Mouse (Mus musculus) liver, embryonic 16.5 days (tissue): ENCODE measurements around the gene LTO1. TPM values are rescaled to one million over a fixed set of nuclear protein-coding genes. Genes with fewer than 3 reads are reported as not detected.

Source experiments
- ATAC-seq: fragments of 200-750 bp; cut with Nextera tagmentation; 2 replicates; pipeline ENCODE4 v1.8.0; 2017; ENCODE audit warnings: low read depth, mild to moderate bottlenecking, moderate number of reproducible peaks, moderate library complexity
- H3K27ac ChIP-seq: fragments of 300-500 bp; sonication (generic); 2 replicates; pipeline ENCODE4 v1.5.1; 2014; ENCODE audit warnings: mild to moderate bottlenecking, low read length
- H3K27me3 ChIP-seq: fragments of 300-500 bp; sonication (generic); 2 replicates; pipeline ENCODE4 v1.6.1; 2014; ENCODE audit warnings: low read depth, low read length, mixed read lengths; ENCODE audit not compliant: control insufficient read depth, insufficient read depth
- H3K36me3 ChIP-seq: fragments of 300-500 bp; sonication (generic); 2 replicates; pipeline ENCODE4 v1.6.1; 2014; ENCODE audit warnings: mild to moderate bottlenecking; ENCODE audit not compliant: control insufficient read depth, insufficient read depth
- H3K4me1 ChIP-seq: fragments of 300-500 bp; sonication (generic); 2 replicates; pipeline ENCODE4 v1.6.1; 2014; ENCODE audit warnings: low read depth, low read length, mixed read lengths; ENCODE audit not compliant: control insufficient read depth
- H3K4me2 ChIP-seq: fragments of 300-500 bp; sonication (generic); 2 replicates; pipeline ENCODE4 v1.6.1; 2014; ENCODE audit warnings: low read depth, low read length, mixed read lengths
- H3K4me3 ChIP-seq: fragments of 300-500 bp; sonication (generic); 2 replicates; pipeline ENCODE4 v1.5.1; 2014; ENCODE audit warnings: low read depth, mild to moderate bottlenecking, low read length
- H3K9ac ChIP-seq: fragments of 300-500 bp; sonication (generic); 2 replicates; pipeline ENCODE4 v1.6.1; 2014; ENCODE audit warnings: low read depth, low read length
- H3K9me3 ChIP-seq: fragments of 300-500 bp; sonication (generic); replicated peaks from 2 replicates; pipeline ENCODE4 v1.6.1; 2016; ENCODE audit warnings: low read length; ENCODE audit not compliant: control insufficient read depth
- WGBS: fragments of 180-500 bp; shearing (Covaris S2); extraction: QIAGEN DNeasy Blood & Tissue Kit; methylation state at CpG from one replicate; pipeline ENCODE4 v1.1.7; 2014; ENCODE audit not compliant: insufficient replicate concordance; 5-methylcytosine and 5-hydroxymethylcytosine counted together
- polyA plus RNA-seq: library from polyadenylated mRNA; unstranded; fragments of >200 nt; fragmentation: Nextera tagmentation; extraction: Ambion mirVana; gene quantifications from 2 replicates; pipeline ENCODE4 v1.2.1, GENCODE M21; 2015

Gene LTO1
- 8.8 and 9.0 TPM in 2 replicates for polyA plus RNA-seq

GRCm38 (mm10) chr7:144914948-144915750 is at the start of gene LTO1:
TSS of gene LTO1 (plus strand) at chr7:144915100.
- Histone ChIP-seq H3K4me2 (peak within 1 kb of the TSS; percentile 93), H3K4me1 (peaks cover 13% of the 10 kb centered on the region), H3K9me3 (no peaks in the 10 kb centered on the region), H3K9ac (peak within 1 kb of the TSS; percentile 85), H3K27ac (peak within 1 kb of the TSS; percentile 33; the same call in 1 of the 2 replicates), H3K27me3 (no peaks in the 10 kb centered on the region), H3K36me3 (no peaks in the 10 kb centered on the region; the same call in none of the 2 replicates), H3K4me3 (peak within 1 kb of the TSS; percentile 94)
- WGBS, result under 1% methylated on average over 55 of the region's 55 CpGs
- peak; percentile 94 for ATAC-seq

GRCm38 (mm10) chr7:144867161-144867560 is 47.7 kb upstream of the LTO1 start:
- H3K4me2 ChIP-seq, result no peak overlapping the region
- H3K4me1 ChIP-seq, result no peaks in the 10 kb centered on the region
- H3K27me3 ChIP-seq, result peaks cover 43% of the 10 kb centered on the region
- no peaks in the 10 kb centered on the region for H3K9me3 ChIP-seq
- no peak overlapping the region for H3K27ac ChIP-seq
- H3K9ac ChIP-seq, result no peak overlapping the region
- no peak overlapping the region for H3K4me3 ChIP-seq
- no peaks in the 10 kb centered on the region for H3K36me3 ChIP-seq
- WGBS, result 36% methylated on average over 4 of the region's 4 CpGs
- ATAC-seq, result no peak

GRCm38 (mm10) chr7:144867602-144868001 is 47.3 kb upstream of the LTO1 start:
- H3K9me3 ChIP-seq, result no peaks in the 10 kb centered on the region
- peaks cover 38% of the 10 kb centered on the region for H3K27me3 ChIP-seq
- no peak overlapping the region for H3K4me2 ChIP-seq
- 59% methylated on average over 8 of the region's 8 CpGs for whole genome bisulfite sequencing
- no peak overlapping the region for H3K27ac ChIP-seq
- no peak for ATAC-seq
- H3K36me3 ChIP-seq, result no peaks in the 10 kb centered on the region
- H3K4me3 ChIP-seq, result no peak overlapping the region
- H3K9ac ChIP-seq, result no peak overlapping the region
- no peaks in the 10 kb centered on the region for H3K4me1 ChIP-seq

GRCm38 (mm10) chr7:144872420-144872819 is 42.5 kb upstream of the LTO1 start:
- H3K36me3 ChIP-seq, result no peaks in the 10 kb centered on the region
- H3K9me3 ChIP-seq, result no peaks in the 10 kb centered on the region
- no peak overlapping the region for H3K9ac ChIP-seq
- H3K27ac ChIP-seq, result no peak overlapping the region
- ATAC-seq, result no peak
- H3K4me1 ChIP-seq, result no peaks in the 10 kb centered on the region
- H3K4me2 ChIP-seq, result no peak overlapping the region
- H3K27me3 ChIP-seq, result 0 out of 2 replicates have a peak, but pooled peaks cover 4% of the 10 kb centered on the region
- H3K4me3 ChIP-seq, result no peak overlapping the region
- 33% methylated on average over 4 of the region's 4 CpGs for WGBS

- no peak for ATAC-seq
- H3K36me3 ChIP-seq, result no peaks in the 10 kb centered on the region
Observed at GRCm38 (mm10) chr7:144873160-144873559, 41.7 kb upstream of the LTO1 start.

GRCm38 (mm10) chr7:144874226-144874625 is 40.7 kb upstream of the LTO1 start:
- Histone ChIP-seq H3K9ac (no peak overlapping the region), H3K9me3 (no peaks in the 10 kb centered on the region), H3K27ac (no peak overlapping the region), H3K27me3 (no peaks in the 10 kb centered on the region), H3K4me2 (no peak overlapping the region), H3K4me1 (no peaks in the 10 kb centered on the region), H3K4me3 (no peak overlapping the region), H3K36me3 (no peaks in the 10 kb centered on the region)
- 69% methylated on average over 4 of the region's 4 CpGs for WGBS
- no peak for ATAC-seq

More at GRCm38 (mm10) chr7:144873160-144873559, 41.7 kb upstream of the LTO1 start:
- Histone ChIP-seq H3K4me1 (no peaks in the 10 kb centered on the region), H3K9me3 (no peaks in the 10 kb centered on the region), H3K4me3 (no peak overlapping the region), H3K4me2 (no peak overlapping the region), H3K9ac (no peak overlapping the region), H3K27me3 (no peaks in the 10 kb centered on the region), H3K27ac (no peak overlapping the region)
- 65% methylated on average over 4 of the region's 4 CpGs for WGBS

- Histone ChIP-seq H3K27ac (no peak overlapping the region), H3K27me3 (no peaks in the 10 kb centered on the region), H3K36me3 (no peaks in the 10 kb centered on the region), H3K4me1 (no peaks in the 10 kb centered on the region), H3K4me2 (no peak overlapping the region), H3K9ac (no peak overlapping the region), H3K4me3 (no peak overlapping the region), H3K9me3 (no peaks in the 10 kb centered on the region)
- no peak for ATAC-seq
- 65% methylated on average over 1 of the region's 1 CpGs for WGBS
Observed at GRCm38 (mm10) chr7:144878401-144878800, 36.5 kb upstream of the LTO1 start.

- H3K9me3 ChIP-seq, result no peaks in the 10 kb centered on the region
- 30% methylated on average over 2 of the region's 2 CpGs for WGBS
- H3K27ac ChIP-seq, result no peak overlapping the region
- no peaks in the 10 kb centered on the region for H3K4me1 ChIP-seq
- no peaks in the 10 kb centered on the region for H3K36me3 ChIP-seq
- no peak overlapping the region for H3K4me2 ChIP-seq
- no peak for ATAC-seq
- H3K27me3 ChIP-seq, result no peaks in the 10 kb centered on the region
- H3K9ac ChIP-seq, result no peak overlapping the region
- no peak overlapping the region for H3K4me3 ChIP-seq
Observed at GRCm38 (mm10) chr7:144883106-144883505, 31.8 kb upstream of the LTO1 start.

GRCm38 (mm10) chr7:144887672-144888071 is 27.2 kb upstream of the LTO1 start:
- Histone ChIP-seq H3K4me3 (no peak overlapping the region), H3K4me1 (no peaks in the 10 kb centered on the region), H3K4me2 (no peak overlapping the region), H3K36me3 (no peaks in the 10 kb centered on the region), H3K27ac (no peak overlapping the region), H3K9me3 (no peaks in the 10 kb centered on the region), H3K27me3 (peaks cover 13% of the 10 kb centered on the region), H3K9ac (no peak overlapping the region)
- ATAC-seq, result no peak
- 41% methylated on average over 2 of the region's 2 CpGs for WGBS
